Mouse (Mus musculus): ENCODE data around the gene Tdrd12. TPM values are rescaled to one million over a fixed set of nuclear protein-coding genes. Genes with fewer than 3 reads are reported as not detected.

Tdrd12 gene
- polyA plus RNA-seq, 1 experiment from 2014 or later, result 0.19 TPM

- Histone ChIP-seq H3K4me3 (ENCODE audit: low read depth, low read length) (no peak overlapping the region), H3K27ac (replicated peaks) (no peak overlapping the region), H3K9me3 (ENCODE audit: control insufficient read depth, low read length) (no peaks in the 10 kb centered on the region), H3K9ac (ENCODE audit: low read length) (no peak overlapping the region), H3K4me1 (replicated peaks; ENCODE audit: control insufficient read depth, insufficient read depth) (no peaks in the 10 kb centered on the region), H3K27me3 (ENCODE audit: control insufficient read depth, insufficient read depth, low read length) (no peaks in the 10 kb centered on the region), H3K4me2 (replicated peaks; ENCODE audit: low read depth) (no peak overlapping the region), H3K36me3 (ENCODE audit: control insufficient read depth, insufficient read depth, low read length) (no peaks in the 10 kb centered on the region)
- TF ChIP-seq EP300 (optimal IDR thresholded peaks at IDR 0.05) (no peak), CTCF (IDR thresholded peaks at IDR 0.05; ENCODE audit: low read depth) (no peak)
- ATAC-seq (ENCODE audit: low FRiP score, low TSS enrichment), result no peak
- no peak for DNase-seq (ENCODE audit: low spot score)
- WGBS, result 70% methylated on average over 2 of the region's 2 CpGs
Measured at GRCm38 (mm10) chr7:35467856-35468255, 69.7 kb downstream of the Tdrd12 start.

- WGBS, result 92% methylated on average over 5 of the region's 5 CpGs
- ATAC-seq (ENCODE audit: low FRiP score, low TSS enrichment), result no peak
- Histone ChIP-seq H3K36me3 (ENCODE audit: control insufficient read depth, insufficient read depth, low read length) (no peaks in the 10 kb centered on the region), H3K4me1 (replicated peaks; ENCODE audit: control insufficient read depth, insufficient read depth) (no peaks in the 10 kb centered on the region), H3K9me3 (ENCODE audit: control insufficient read depth, low read length) (no peaks in the 10 kb centered on the region), H3K4me3 (ENCODE audit: low read depth, low read length) (no peak overlapping the region), H3K27ac (replicated peaks) (no peak overlapping the region), H3K27me3 (ENCODE audit: control insufficient read depth, insufficient read depth, low read length) (no peaks in the 10 kb centered on the region), H3K9ac (ENCODE audit: low read length) (no peak overlapping the region), H3K4me2 (replicated peaks; ENCODE audit: low read depth) (no peak overlapping the region)
- TF ChIP-seq EP300 (optimal IDR thresholded peaks at IDR 0.05), result no peak
- no peak for TF ChIP-seq CTCF (IDR thresholded peaks at IDR 0.05; ENCODE audit: low read depth)
- DNase-seq (ENCODE audit: low spot score), result no peak
Measured at GRCm38 (mm10) chr7:35465027-35465426, 72.5 kb downstream of the Tdrd12 start.

- H3K4me1 ChIP-seq (replicated peaks; ENCODE audit: control insufficient read depth, insufficient read depth), result no peaks in the 10 kb centered on the region
- H3K4me2 ChIP-seq (replicated peaks; ENCODE audit: low read depth), result no peak overlapping the region
- H3K27me3 ChIP-seq (ENCODE audit: control insufficient read depth, insufficient read depth, low read length), result no peaks in the 10 kb centered on the region
- no peaks in the 10 kb centered on the region for H3K36me3 ChIP-seq (ENCODE audit: control insufficient read depth, insufficient read depth, low read length)
- H3K27ac ChIP-seq (replicated peaks), result no peak overlapping the region
- ATAC-seq (ENCODE audit: low FRiP score, low TSS enrichment) (no peak), DNase-seq (ENCODE audit: low spot score) (no peak)
- 76% methylated on average over 4 of the region's 4 CpGs for WGBS
- H3K9me3 ChIP-seq (ENCODE audit: control insufficient read depth, low read length), result no peaks in the 10 kb centered on the region
- TF ChIP-seq EP300 (optimal IDR thresholded peaks at IDR 0.05) (no peak), CTCF (IDR thresholded peaks at IDR 0.05; ENCODE audit: low read depth) (no peak)
- no peak overlapping the region for H3K9ac ChIP-seq (ENCODE audit: low read length)
- no peak overlapping the region for H3K4me3 ChIP-seq (ENCODE audit: low read depth, low read length)
Measured at GRCm38 (mm10) chr7:35460971-35461370, 76.6 kb downstream of the Tdrd12 start.

- H3K4me3 ChIP-seq (ENCODE audit: low read depth, low read length), result no peak overlapping the region
- no peaks in the 10 kb centered on the region for H3K27me3 ChIP-seq (ENCODE audit: control insufficient read depth, insufficient read depth, low read length)
- H3K27ac ChIP-seq (replicated peaks), result no peak overlapping the region
- ATAC-seq (ENCODE audit: low FRiP score, low TSS enrichment), result peak; percentile 74
- H3K9me3 ChIP-seq (ENCODE audit: control insufficient read depth, low read length), result no peaks in the 10 kb centered on the region
- TF ChIP-seq EP300 (optimal IDR thresholded peaks at IDR 0.05) (no peak), CTCF (IDR thresholded peaks at IDR 0.05; ENCODE audit: low read depth) (no peak)
- H3K4me2 ChIP-seq (replicated peaks; ENCODE audit: low read depth), result no peak overlapping the region
- H3K9ac ChIP-seq (ENCODE audit: low read length), result no peak overlapping the region
- no peak for DNase-seq (ENCODE audit: low spot score)
- H3K36me3 ChIP-seq (ENCODE audit: control insufficient read depth, insufficient read depth, low read length), result no peaks in the 10 kb centered on the region
- 76% methylated on average over 4 of the region's 4 CpGs for WGBS
- no peaks in the 10 kb centered on the region for H3K4me1 ChIP-seq (replicated peaks; ENCODE audit: control insufficient read depth, insufficient read depth)
Measured at GRCm38 (mm10) chr7:35456091-35456814, 81.3 kb downstream of the Tdrd12 start.

DNA sequence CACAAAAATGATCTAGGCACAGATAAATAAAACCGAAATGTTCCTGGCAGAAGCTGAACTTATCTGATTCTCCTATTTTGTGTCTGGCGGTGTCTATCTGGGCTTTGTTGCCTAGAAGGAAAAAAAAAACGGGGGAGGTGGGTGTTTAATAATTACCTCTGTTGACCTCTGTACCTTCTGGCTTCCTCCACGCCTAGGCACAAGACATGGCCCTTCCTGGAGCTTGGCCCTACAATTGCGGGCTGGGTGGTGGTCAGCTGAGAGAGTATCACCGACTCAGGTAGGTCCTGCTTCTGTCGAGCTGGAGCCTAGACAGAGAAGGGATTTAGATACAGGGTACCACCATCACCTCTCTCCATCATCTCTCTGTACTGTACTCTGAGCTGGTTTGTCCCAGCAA is 88.7 kb downstream of the Tdrd12 start:
- no peak overlapping the region for H3K27ac ChIP-seq (replicated peaks)
- no peaks in the 10 kb centered on the region for H3K4me1 ChIP-seq (replicated peaks; ENCODE audit: control insufficient read depth, insufficient read depth)
- ATAC-seq (ENCODE audit: low FRiP score, low TSS enrichment), result no peak
- no peaks in the 10 kb centered on the region for H3K36me3 ChIP-seq (ENCODE audit: control insufficient read depth, insufficient read depth, low read length)
- DNase-seq (ENCODE audit: low spot score), result no peak
- no peak for TF ChIP-seq EP300 (optimal IDR thresholded peaks at IDR 0.05)
- TF ChIP-seq CTCF (IDR thresholded peaks at IDR 0.05; ENCODE audit: low read depth), result no peak
- H3K4me2 ChIP-seq (replicated peaks; ENCODE audit: low read depth), result no peak overlapping the region
- no peak overlapping the region for H3K4me3 ChIP-seq (ENCODE audit: low read depth, low read length)
- 55% methylated on average over 7 of the region's 7 CpGs for WGBS
- H3K27me3 ChIP-seq (ENCODE audit: control insufficient read depth, insufficient read depth, low read length), result no peaks in the 10 kb centered on the region
- H3K9ac ChIP-seq (ENCODE audit: low read length), result no peak overlapping the region
- H3K9me3 ChIP-seq (ENCODE audit: control insufficient read depth, low read length), result no peaks in the 10 kb centered on the region

- Histone ChIP-seq H3K27ac (replicated peaks) (no peak within 1 kb of the TSS), H3K9me3 (ENCODE audit: control insufficient read depth, low read length) (no peaks in the 10 kb centered on the region), H3K27me3 (ENCODE audit: control insufficient read depth, insufficient read depth, low read length) (no peaks in the 10 kb centered on the region), H3K9ac (ENCODE audit: low read length) (no peak within 1 kb of the TSS), H3K4me3 (ENCODE audit: low read depth, low read length) (no peak within 1 kb of the TSS), H3K4me1 (replicated peaks; ENCODE audit: control insufficient read depth, insufficient read depth) (no peaks in the 10 kb centered on the region), H3K36me3 (ENCODE audit: control insufficient read depth, insufficient read depth, low read length) (no peaks in the 10 kb centered on the region), H3K4me2 (replicated peaks; ENCODE audit: low read depth) (no peak within 1 kb of the TSS)
- WGBS, result 24% methylated on average over 15 of the region's 15 CpGs
- TF ChIP-seq CTCF (IDR thresholded peaks at IDR 0.05; ENCODE audit: low read depth) (no peak), EP300 (optimal IDR thresholded peaks at IDR 0.05) (no peak)
- DNase-seq (ENCODE audit: low spot score) (peak; percentile 55), ATAC-seq (ENCODE audit: low FRiP score, low TSS enrichment) (peak; percentile 53)
Measured at GRCm38 (mm10) chr7:35447996-35448846, 89.3 kb downstream of the Tdrd12 start, which contains the start of gene Slc7a9. Gene Slc7a9 (plus strand): TSS chr7:35448796.
